Mouse (Mus musculus): ENCODE results near the gene Lat.

GRCm38 (mm10) chr7:126417606-126418005, 48.2 kb upstream of the Lat start:
- TF ChIP-seq CTCF (conservative IDR thresholded peaks at IDR 0.05; ENCODE audit: low read length), result no peak
- no peak for TF ChIP-seq POU5F1 (IDR thresholded peaks at IDR 0.05; ENCODE audit: borderline replicate concordance, low read length)
- TF ChIP-seq NANOG (IDR thresholded peaks at IDR 0.05; ENCODE audit: borderline replicate concordance, low read length), result no peak

Data from E14TG2a.4 (cell line).